Mouse (Mus musculus) brain, embryonic 14.5 days (tissue): ENCODE data around the gene Amdhd1. TPM values are rescaled to one million over a fixed set of nuclear protein-coding genes. Genes with fewer than 3 reads are reported as not detected.

Source experiments
- DNase-seq: peaks from one replicate; pipeline ENCODE4 v3.0.0-alpha.2; 2011; ENCODE audit warnings: low read depth
- CTCF ChIP-seq: fragments of 200-500 bp; IDR thresholded peaks from 2 replicates; pipeline ENCODE4 v1.5.1; 2012; ENCODE audit warnings: inconsistent platforms, mild to moderate bottlenecking, moderate library complexity, borderline replicate concordance; ENCODE audit not compliant: insufficient read depth, insufficient read length; ENCODE audit errors: extremely low read depth
- POLR2A ChIP-seq: fragments of 200-500 bp; IDR thresholded peaks from 2 replicates; pipeline ENCODE4 v1.6.1; 2012; ENCODE audit warnings: mild to moderate bottlenecking, inconsistent platforms, borderline replicate concordance; ENCODE audit not compliant: poor library complexity, insufficient read depth, insufficient read length, severe bottlenecking; ENCODE audit errors: extremely low read depth
- polyA plus RNA-seq: library from polyadenylated mRNA; depleted of rRNA; stranded (reverse); fragments of >200 nt; gene quantifications from 2 replicates; pipeline ENCODE4 v1.2.3, GENCODE M21; 2012; rRNA removed

Gene Amdhd1
- 0.05 TPM in 2 replicates for polyA plus RNA-seq

DNA sequence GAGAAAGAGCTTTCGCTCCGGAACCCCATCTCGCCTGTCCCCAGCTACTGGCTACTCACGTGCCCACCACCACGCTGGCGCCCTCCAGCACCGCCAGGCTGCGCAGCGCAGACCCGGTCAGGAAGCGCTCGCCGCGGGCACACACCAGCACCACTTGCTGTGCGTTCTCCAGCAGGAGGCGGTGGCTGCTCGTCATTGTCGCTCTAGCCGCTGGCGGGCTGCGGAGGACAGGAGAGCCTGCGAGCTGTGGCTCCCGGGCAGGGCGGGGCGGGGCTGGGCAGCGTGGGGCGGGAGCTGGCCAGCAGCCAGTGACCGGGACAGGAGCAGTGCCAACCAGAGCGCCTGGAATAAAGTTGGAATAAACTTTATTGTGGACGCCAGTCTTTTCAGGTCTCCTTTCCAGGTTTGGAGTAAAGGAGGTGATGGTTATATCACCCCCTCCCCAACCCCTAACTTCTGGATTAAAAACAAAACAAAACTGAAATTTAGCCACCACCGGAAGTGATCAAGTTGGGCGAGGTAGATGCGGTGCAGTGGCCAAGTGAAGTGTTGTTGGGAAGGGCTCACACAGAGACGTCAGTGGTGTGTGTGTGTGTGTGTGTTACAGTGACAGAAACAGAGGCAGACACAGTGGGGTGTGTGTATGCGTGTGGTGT, at the start of gene Amdhd1:
TSS of gene Amdhd1 (minus strand) at position 259 of the 656 bp plus-strand sequence.
- DNase-seq, result peak; percentile 91
- TF ChIP-seq CTCF, result peak; percentile 59; the same call in 1 of the 2 replicates
- no peak for TF ChIP-seq POLR2A

DNA sequence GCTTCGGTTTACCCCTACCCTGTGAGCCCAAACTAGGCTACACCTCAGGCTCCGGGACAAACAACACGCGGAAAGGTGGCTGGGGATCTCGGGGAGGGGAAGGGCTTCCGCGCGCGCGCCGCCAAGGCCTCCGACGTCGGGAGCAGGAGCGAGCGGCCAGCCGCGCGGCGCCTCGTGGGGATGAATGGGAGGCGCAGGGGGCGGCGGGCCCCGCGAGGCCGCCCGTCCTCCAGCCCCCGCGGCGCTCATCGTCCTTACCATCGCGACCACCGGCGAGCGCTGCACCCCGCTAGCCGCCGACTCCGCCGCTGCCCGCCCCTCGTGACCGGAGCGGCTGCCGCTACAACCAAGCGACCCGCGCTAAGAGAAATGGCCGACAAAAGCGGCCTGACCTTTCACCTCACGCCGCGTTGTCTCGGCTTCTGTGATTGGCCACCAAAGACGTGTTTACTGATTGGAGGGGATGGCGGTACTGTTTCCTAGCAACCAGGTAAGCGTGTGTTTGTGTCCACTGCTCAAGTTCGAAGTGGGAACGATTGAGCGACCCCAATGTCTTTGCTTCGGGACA, 49.5 kb upstream of the Amdhd1 start, which contains the start of gene Snrpf:
TSS of gene Snrpf (minus strand) at position 426 of the 568 bp plus-strand sequence.
- peak; percentile 98 for DNase-seq
- TF ChIP-seq CTCF, result no peak
- TF ChIP-seq POLR2A, result peak; percentile 57

DNA sequence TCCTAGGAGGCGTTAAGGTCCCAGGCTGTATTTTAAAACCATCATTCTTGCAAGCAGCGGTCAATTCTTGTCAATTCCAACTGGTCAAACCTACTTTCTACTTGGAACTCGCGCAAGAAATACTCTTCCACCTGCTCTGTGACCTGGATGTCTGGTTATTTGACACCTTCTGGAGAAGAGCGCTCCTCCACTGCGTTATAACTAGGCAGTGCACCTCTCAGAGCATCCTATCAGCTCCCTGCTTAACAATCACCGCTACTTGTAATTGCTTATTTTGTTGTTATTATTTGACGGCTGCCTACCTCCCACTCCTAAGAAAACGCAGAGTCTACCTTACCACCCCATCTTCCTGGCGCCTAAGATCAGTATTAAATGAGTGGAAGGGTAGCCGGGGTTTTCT, 49.0 kb upstream of the Amdhd1 start:
- DNase-seq, result peak; percentile 68
- no peak for TF ChIP-seq CTCF
- no peak for TF ChIP-seq POLR2A

DNA sequence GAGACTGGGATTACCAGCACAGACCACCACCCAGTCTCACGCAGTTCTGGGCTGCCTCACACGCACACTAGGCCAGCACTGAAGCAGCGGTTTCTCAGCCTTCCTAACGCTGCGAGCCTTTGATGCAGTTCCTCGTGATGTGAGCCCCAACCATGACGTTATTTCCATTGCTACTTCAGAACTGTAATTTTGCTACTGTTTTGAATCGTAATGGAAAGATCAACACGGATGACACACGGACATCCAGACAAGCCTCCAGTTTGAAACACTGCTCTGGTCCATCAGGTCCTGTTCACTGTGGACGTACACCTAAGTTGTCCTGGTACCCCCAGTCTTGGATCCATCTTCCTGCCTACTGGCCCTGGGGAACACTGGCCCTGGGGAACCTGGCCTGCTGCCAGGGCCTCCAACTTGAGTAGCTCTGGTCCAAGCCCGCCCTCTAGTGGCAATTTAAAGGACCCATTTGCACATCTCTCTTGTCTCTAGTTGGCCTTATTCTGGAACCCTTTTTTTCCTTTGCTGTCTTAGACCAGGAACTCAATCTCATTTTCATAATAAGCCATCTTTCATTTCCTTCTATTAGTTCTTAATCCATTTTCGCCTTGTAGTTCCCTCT, 37.5 kb upstream of the Amdhd1 start:
- TF ChIP-seq POLR2A (no peak), CTCF (peak; percentile 80)

DNA sequence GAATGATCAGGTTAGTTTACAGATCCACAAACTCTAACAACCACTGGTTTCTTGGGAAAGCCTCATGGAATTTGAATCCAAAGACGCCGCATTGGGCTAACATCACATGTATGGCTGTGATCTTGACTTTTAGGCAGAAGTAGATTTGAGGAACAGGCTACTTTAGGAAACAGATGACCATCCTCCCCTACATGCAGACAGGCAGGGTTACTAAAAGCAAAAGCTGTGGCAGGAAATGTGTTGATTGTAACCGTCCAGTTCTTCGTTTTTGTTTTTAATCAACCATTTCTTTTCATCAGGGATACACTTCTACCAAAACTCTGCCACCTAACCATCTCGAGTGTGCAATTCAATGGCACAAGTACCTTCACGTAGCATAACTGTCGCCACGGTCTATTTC, 36.1 kb upstream of the Amdhd1 start:
- no peak for DNase-seq
- TF ChIP-seq POLR2A (no peak), CTCF (no peak)

More for the DNA sequence above, 37.5 kb upstream of the Amdhd1 start:
- DNase-seq, result peak; percentile 90

DNA sequence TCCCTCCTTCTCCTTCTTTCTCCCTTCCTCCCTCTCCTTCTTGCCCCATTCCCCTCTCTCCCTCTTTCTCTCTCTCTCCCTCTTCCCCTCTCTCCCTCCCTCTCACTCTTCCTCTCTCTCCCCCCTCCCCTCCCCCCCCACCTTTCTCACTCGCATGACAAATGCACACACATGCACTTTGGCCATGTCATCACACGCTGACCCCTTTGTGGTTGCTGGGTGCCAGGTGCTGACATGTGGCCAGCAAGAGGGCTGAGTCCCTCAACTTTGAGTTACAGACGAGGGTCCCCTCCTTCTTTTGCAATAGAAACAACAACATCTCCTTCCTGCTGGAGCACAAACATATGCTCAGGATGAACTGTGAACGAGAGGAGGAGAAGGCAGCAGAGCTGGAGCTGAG, 35.1 kb upstream of the Amdhd1 start:
- TF ChIP-seq CTCF (no peak), POLR2A (no peak)
- DNase-seq, result no peak

DNA sequence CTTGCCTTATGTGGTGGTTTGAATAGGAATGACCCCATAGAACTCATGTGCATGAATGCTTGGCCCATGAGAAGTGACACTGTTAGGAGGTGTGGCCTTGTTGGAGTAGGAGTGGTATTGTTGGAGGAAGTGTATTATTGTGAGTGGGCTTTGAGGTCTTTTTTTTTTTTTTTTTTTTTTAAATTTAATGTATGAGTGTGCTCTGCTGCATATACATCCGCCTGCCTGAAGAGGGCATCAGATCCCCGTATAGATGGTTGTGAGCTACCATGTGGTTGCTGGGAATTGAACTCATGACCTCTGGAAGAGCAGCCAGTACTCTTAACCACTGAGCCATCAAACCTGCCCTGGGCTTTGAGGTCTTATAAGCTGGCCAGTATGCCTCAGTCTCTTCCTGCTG, 32.4 kb upstream of the Amdhd1 start:
- TF ChIP-seq POLR2A (no peak), CTCF (no peak)

DNA sequence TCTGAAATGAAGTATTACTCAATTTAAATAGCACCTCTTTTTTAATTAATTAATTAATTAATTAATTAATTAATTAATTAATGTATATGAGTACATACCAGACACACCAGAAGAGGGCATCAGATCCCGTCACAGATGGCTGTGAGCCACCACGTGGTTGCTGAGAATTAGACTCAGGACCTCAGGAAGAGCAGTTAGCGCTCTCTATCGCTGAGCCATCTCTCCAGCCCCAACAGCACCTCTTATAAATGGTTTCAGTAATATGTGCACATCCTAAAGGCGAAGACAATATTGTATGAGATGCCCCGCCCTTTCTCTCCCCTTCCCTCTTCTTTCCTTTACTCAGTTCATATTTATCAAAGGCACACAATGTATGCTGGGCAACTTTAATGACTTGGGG, 28.8 kb upstream of the Amdhd1 start:
- no peak for DNase-seq
- TF ChIP-seq POLR2A, result no peak
- TF ChIP-seq CTCF, result no peak

More for the DNA sequence above, 32.4 kb upstream of the Amdhd1 start:
- DNase-seq, result no peak

DNA sequence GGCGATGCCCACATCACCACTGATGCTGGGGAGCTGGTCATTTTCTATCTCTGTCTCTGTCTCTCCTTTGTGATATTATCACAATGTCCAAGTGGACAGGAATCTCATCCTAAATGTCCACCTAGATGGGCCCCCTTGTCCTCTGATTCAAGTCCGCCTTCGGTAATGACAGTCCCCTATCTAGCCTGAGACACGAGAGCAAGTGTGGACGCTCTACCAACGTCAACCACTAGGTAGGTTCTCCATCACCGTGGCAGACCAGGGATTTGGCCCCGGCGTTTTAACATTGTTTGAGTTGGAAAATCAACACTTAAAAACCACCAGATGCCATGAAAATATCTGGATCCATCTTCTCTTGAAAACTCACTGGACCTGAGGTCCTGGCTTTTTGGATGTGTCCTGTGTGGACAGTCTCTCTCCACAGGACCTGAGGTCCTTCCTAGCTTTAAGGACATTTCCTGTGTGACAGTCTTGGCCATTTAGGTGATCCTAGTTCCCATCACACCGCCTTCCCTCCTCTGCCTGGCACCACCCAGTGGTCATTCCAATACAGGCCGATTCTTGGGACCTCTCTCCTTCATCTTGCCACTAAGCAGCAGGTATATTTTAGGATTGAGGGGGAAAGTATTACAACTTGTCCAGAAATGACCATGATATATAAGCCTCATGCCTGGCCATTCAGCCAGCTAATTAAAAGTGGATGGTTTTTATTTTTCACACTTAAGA, 28.2 kb upstream of the Amdhd1 start:
- DNase-seq, result no peak
- TF ChIP-seq CTCF, result no peak
- TF ChIP-seq POLR2A, result no peak

DNA sequence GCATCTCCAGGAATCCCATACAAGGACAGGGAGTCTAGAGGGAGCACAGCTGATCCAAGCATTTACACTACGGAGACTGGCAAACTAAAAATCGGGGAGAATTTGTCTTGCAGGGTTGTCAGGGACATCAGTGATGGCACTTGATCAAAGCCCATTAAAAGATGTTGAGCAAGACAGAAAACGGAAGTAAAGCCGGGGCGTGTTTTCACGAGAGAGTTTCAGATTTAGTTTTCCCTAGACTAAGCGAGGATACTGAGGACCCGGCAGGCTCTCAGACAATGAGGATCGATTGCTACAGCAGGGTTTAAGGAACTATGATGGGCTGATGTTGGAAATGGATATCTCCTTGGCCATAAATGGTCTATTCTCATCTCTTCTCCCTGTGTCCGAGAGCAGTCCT, 27.2 kb upstream of the Amdhd1 start:
- no peak for TF ChIP-seq CTCF
- no peak for TF ChIP-seq POLR2A
- no peak for DNase-seq

DNA sequence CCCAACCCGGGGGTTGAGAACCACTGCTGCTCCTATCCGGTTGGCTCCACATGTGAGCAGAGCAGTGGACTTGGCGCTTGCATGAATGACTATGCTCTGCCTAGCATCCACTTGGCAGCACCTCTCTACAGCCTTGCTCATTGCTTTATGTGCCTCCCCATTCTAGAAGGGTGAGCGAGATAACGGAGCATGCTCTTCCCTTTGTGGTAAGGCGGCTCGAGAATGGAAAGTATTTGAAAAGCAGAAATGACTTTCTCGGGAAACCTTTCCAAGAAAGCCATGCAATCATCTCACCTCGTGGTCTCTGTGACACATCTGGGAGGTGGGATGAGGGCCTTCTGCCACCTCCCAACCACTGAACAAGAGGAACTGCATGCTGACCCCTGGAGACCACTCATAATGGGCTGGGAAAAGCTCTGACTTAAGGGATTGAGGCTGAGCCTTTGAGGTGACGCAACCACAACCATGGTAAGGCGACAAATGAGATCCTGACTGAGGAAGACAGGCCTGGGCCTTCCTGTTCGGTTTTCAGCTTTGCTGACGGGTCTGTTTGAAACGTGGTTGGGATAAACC, 24.8 kb upstream of the Amdhd1 start:
- TF ChIP-seq CTCF (no peak), POLR2A (no peak)
- DNase-seq, result no peak
